Mouse (Mus musculus) limb, embryonic 13.5 days (tissue): ENCODE measurements around the gene Cnr2. TPM values are rescaled to one million over a fixed set of nuclear protein-coding genes. Genes with fewer than 3 reads are reported as not detected.

Experiments used
- ATAC-seq: fragments of 200-750 bp; cut with Nextera tagmentation; 2 replicates; pipeline ENCODE4 v1.8.0; 2017; ENCODE audit warnings: low read depth, moderate number of reproducible peaks, moderate TSS enrichment; ENCODE audit not compliant: low FRiP score
- H3K27ac ChIP-seq: fragments of 300-500 bp; sonication (generic); 2 replicates; pipeline ENCODE4 v1.5.1; 2015; ENCODE audit warnings: inconsistent platforms, mild to moderate bottlenecking, moderate library complexity
- H3K27me3 ChIP-seq: fragments of 300-500 bp; sonication (generic); 2 replicates; pipeline ENCODE4 v1.6.1; 2015; ENCODE audit warnings: mild to moderate bottlenecking, inconsistent platforms
- H3K36me3 ChIP-seq: fragments of 300-500 bp; sonication (generic); 2 replicates; pipeline ENCODE4 v1.6.1; 2015; ENCODE audit warnings: inconsistent platforms, mild to moderate bottlenecking, moderate library complexity
- H3K4me1 ChIP-seq: fragments of 300-500 bp; sonication (generic); 2 replicates; pipeline ENCODE4 v1.6.1; 2015; ENCODE audit warnings: inconsistent platforms
- H3K4me2 ChIP-seq: fragments of 300-500 bp; sonication (generic); replicated peaks from 2 replicates; pipeline ENCODE4 v1.6.1; 2015; ENCODE audit warnings: inconsistent platforms, mild to moderate bottlenecking, moderate library complexity
- H3K4me3 ChIP-seq: fragments of 300-500 bp; sonication (generic); 2 replicates; pipeline ENCODE4 v1.5.1; 2015; ENCODE audit warnings: moderate library complexity, mild to moderate bottlenecking, inconsistent platforms
- H3K9ac ChIP-seq: fragments of 300-500 bp; sonication (generic); 2 replicates; pipeline ENCODE4 v1.6.1; 2015; ENCODE audit warnings: mild to moderate bottlenecking, inconsistent platforms
- H3K9me3 ChIP-seq: fragments of 300-500 bp; sonication (generic); 2 replicates; pipeline ENCODE4 v1.6.1; 2016; ENCODE audit warnings: inconsistent platforms
- WGBS: fragments of 180-500 bp; shearing (Covaris S2); methylation state at CpG from one replicate; pipeline ENCODE4 v1.1.7; 2015; 5-methylcytosine and 5-hydroxymethylcytosine counted together
- polyA plus RNA-seq: library from polyadenylated mRNA; unstranded; fragments of >200 nt; fragmentation: Nextera tagmentation; extraction: Ambion mirVana; gene quantifications from 2 replicates; pipeline ENCODE4 v1.2.1, GENCODE M21; 2015

Gene Cnr2
- polyA plus RNA-seq, 1 experiment from 2014 or later: 0.32 TPM

- H3K4me3 ChIP-seq: no peak overlapping the region
- ATAC-seq: no peak
- 63% methylated on average over 2 of the region's 2 CpGs for WGBS
- H3K4me1 ChIP-seq: peaks cover 31% of the 10 kb centered on the region
- no peak overlapping the region for H3K4me2 ChIP-seq
- no peaks in the 10 kb centered on the region for H3K9me3 ChIP-seq
- no peak overlapping the region; the same call in 1 of the 2 replicates for H3K9ac ChIP-seq
- peak overlapping the region; percentile 40; the same call in 1 of the 2 replicates for H3K27ac ChIP-seq
- peaks cover 28% of the 10 kb centered on the region for H3K36me3 ChIP-seq
- H3K27me3 ChIP-seq: no peaks in the 10 kb centered on the region
Measured at GRCm38 (mm10) chr4:135868996-135869395, 26.2 kb upstream of the Cnr2 start.

- 32% methylated on average over 2 of the region's 2 CpGs for WGBS
- Histone ChIP-seq H3K9ac (no peak overlapping the region), H3K4me2 (peak overlapping the region; percentile 48)
Measured at GRCm38 (mm10) chr4:135870227-135871023, 24.8 kb upstream of the Cnr2 start.

GRCm38 (mm10) chr4:135872015-135872414 lies 23.2 kb upstream of the Cnr2 start:
- H3K27me3 ChIP-seq: no peaks in the 10 kb centered on the region
- H3K27ac ChIP-seq: peak overlapping the region; percentile 100
- H3K9ac ChIP-seq: peak overlapping the region; percentile 97
- no peaks in the 10 kb centered on the region for H3K9me3 ChIP-seq
- 44% methylated on average over 3 of the region's 3 CpGs for WGBS
- H3K4me2 ChIP-seq: peak overlapping the region; percentile 92
- peaks cover 61% of the 10 kb centered on the region for H3K4me1 ChIP-seq
- peaks cover 23% of the 10 kb centered on the region for H3K36me3 ChIP-seq
- peak overlapping the region; percentile 79 for H3K4me3 ChIP-seq
- no peak for ATAC-seq

More at GRCm38 (mm10) chr4:135870227-135871023, 24.8 kb upstream of the Cnr2 start:
- peaks cover 46% of the 10 kb centered on the region for H3K4me1 ChIP-seq
- H3K4me3 ChIP-seq: peak overlapping the region; percentile 15
- H3K36me3 ChIP-seq: peaks cover 28% of the 10 kb centered on the region
- no peak for ATAC-seq
- H3K9me3 ChIP-seq: no peaks in the 10 kb centered on the region
- H3K27ac ChIP-seq: 0 out of 2 replicates have a peak overlapping the region, but pooled peaks have one; percentile 33
- H3K27me3 ChIP-seq: no peaks in the 10 kb centered on the region

- peaks cover 23% of the 10 kb centered on the region for H3K36me3 ChIP-seq
- no peak for ATAC-seq
- H3K9me3 ChIP-seq: no peaks in the 10 kb centered on the region
- peaks cover 63% of the 10 kb centered on the region for H3K4me1 ChIP-seq
- 9% methylated on average over 17 of the region's 17 CpGs for WGBS
- H3K4me3 ChIP-seq: peak overlapping the region; percentile 79
- peak overlapping the region; percentile 97 for H3K9ac ChIP-seq
- peak overlapping the region; percentile 100 for H3K27ac ChIP-seq
- peak overlapping the region; percentile 92 for H3K4me2 ChIP-seq
- H3K27me3 ChIP-seq: no peaks in the 10 kb centered on the region
Measured at GRCm38 (mm10) chr4:135872589-135873391, 22.4 kb upstream of the Cnr2 start.

GRCm38 (mm10) chr4:135873526-135874202 lies 21.5 kb upstream of the Cnr2 start, which contains the start of gene Pnrc2:
Gene Pnrc2, minus strand, starts transcription at chr4:135873850.
- Histone ChIP-seq H3K27ac (peak within 1 kb of the TSS; percentile 100), H3K27me3 (no peaks in the 10 kb centered on the region), H3K4me2 (peak within 1 kb of the TSS; percentile 92), H3K4me1 (peaks cover 63% of the 10 kb centered on the region), H3K9ac (peak within 1 kb of the TSS; percentile 97), H3K36me3 (peaks cover 23% of the 10 kb centered on the region), H3K4me3 (peak within 1 kb of the TSS; percentile 79), H3K9me3 (no peaks in the 10 kb centered on the region)
- ATAC-seq: peak; percentile 96
- WGBS: under 1% methylated on average over 57 of the region's 60 CpGs

- H3K9ac ChIP-seq: 0 out of 2 replicates have a peak overlapping the region, but pooled peaks have one; percentile 78
- H3K9me3 ChIP-seq: no peaks in the 10 kb centered on the region
- H3K36me3 ChIP-seq: peaks cover 18% of the 10 kb centered on the region
- H3K4me2 ChIP-seq: peak overlapping the region; percentile 92; the same call in 1 of the 2 replicates
- H3K27me3 ChIP-seq: no peaks in the 10 kb centered on the region
- peak overlapping the region; percentile 100 for H3K27ac ChIP-seq
- WGBS: 87% methylated on average over 10 of the region's 10 CpGs
- H3K4me3 ChIP-seq: peak overlapping the region; percentile 79
- ATAC-seq: no peak
- peaks cover 54% of the 10 kb centered on the region for H3K4me1 ChIP-seq
Measured at GRCm38 (mm10) chr4:135874564-135875535, 20.3 kb upstream of the Cnr2 start.

GRCm38 (mm10) chr4:135875546-135875945 lies 19.6 kb upstream of the Cnr2 start:
- Histone ChIP-seq H3K27ac (peak overlapping the region; percentile 100), H3K9me3 (no peaks in the 10 kb centered on the region), H3K9ac (no peak overlapping the region), H3K36me3 (peaks cover 16% of the 10 kb centered on the region), H3K27me3 (no peaks in the 10 kb centered on the region), H3K4me1 (peaks cover 51% of the 10 kb centered on the region), H3K4me2 (no peak overlapping the region; the same call in 1 of the 2 replicates), H3K4me3 (no peak overlapping the region)
- WGBS: 36% methylated on average over 7 of the region's 7 CpGs
- no peak for ATAC-seq

GRCm38 (mm10) chr4:135875991-135876582 lies 19.1 kb upstream of the Cnr2 start:
- peaks cover 47% of the 10 kb centered on the region for H3K4me1 ChIP-seq
- peak overlapping the region; percentile 64 for H3K27ac ChIP-seq
- no peaks in the 10 kb centered on the region for H3K27me3 ChIP-seq
- H3K4me3 ChIP-seq: peak overlapping the region; percentile 30
- WGBS: 8% methylated on average over 9 of the region's 9 CpGs
- H3K36me3 ChIP-seq: peaks cover 14% of the 10 kb centered on the region
- ATAC-seq: no peak
- H3K4me2 ChIP-seq: peak overlapping the region; percentile 61
- H3K9ac ChIP-seq: peak overlapping the region; percentile 55
- H3K9me3 ChIP-seq: no peaks in the 10 kb centered on the region

- no peak for ATAC-seq
- Histone ChIP-seq H3K4me3 (peak overlapping the region; percentile 30), H3K9me3 (no peaks in the 10 kb centered on the region), H3K4me2 (peak overlapping the region; percentile 61), H3K27me3 (no peaks in the 10 kb centered on the region), H3K36me3 (peaks cover 11% of the 10 kb centered on the region), H3K9ac (peak overlapping the region; percentile 55), H3K27ac (peak overlapping the region; percentile 64), H3K4me1 (peaks cover 43% of the 10 kb centered on the region)
- 1% methylated on average over 16 of the region's 16 CpGs for WGBS
Measured at GRCm38 (mm10) chr4:135876583-135877020, 18.6 kb upstream of the Cnr2 start.

GRCm38 (mm10) chr4:135877742-135878141 lies 17.5 kb upstream of the Cnr2 start:
- peaks cover 33% of the 10 kb centered on the region for H3K4me1 ChIP-seq
- no peak for ATAC-seq
- no peaks in the 10 kb centered on the region for H3K27me3 ChIP-seq
- peaks cover under 1% of the 10 kb centered on the region; the same call in 1 of the 2 replicates for H3K36me3 ChIP-seq
- H3K4me2 ChIP-seq: no peak overlapping the region
- H3K4me3 ChIP-seq: no peak overlapping the region
- H3K27ac ChIP-seq: no peak overlapping the region
- H3K9ac ChIP-seq: no peak overlapping the region
- 60% methylated on average over 2 of the region's 2 CpGs for WGBS
- H3K9me3 ChIP-seq: no peaks in the 10 kb centered on the region
